ENCODE assay signal across 25 mouse cellular contexts in the genomic region with DNA sequence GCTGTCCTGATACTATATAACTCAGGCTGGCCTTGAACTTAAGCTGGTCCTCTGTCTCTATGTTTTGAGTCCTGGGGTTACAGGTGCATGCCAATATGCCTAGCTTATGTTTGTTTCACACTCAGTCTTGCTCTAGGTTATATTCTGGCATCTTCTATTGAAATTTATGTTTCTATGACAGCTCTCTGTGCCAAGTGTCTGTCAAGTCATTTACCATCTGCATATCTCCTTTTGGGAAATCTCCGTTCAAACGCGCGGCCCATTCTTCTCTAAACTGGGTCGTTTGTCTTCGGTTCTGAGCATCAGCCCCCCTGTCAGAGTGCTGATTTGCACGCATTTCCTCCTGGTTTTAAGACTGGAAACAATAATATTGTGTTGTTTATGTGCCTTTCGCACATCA.
DNase-seq lines count a peak whose midpoint lies in the region; ATAC-seq lines count a peak whose summit lies in the region.
"Had no signal": no experiment of that assay in that cellular context is flagged by ENCODE, and none has a peak within 500 bp of the region (broad histone marks: within the 10 kb centered on the region; RNA-seq: fewer than 3 reads in every experiment).

No protein-coding gene starts in this region.

- H3K9me3 ChIP-seq in forebrain, embryonic 14.5 days (replicated peaks; ENCODE audit: control insufficient read depth, low read length), result no peaks in the 10 kb centered on the region; the same call in none of the 2 replicates
- peaks cover 7% of the 10 kb centered on the region; the same call in 1 of the 2 replicates for H3K9me3 ChIP-seq in forebrain, embryonic 10.5 days
- peaks cover 5% of the 10 kb centered on the region; the same call in 1 of the 2 replicates for H3K9me3 ChIP-seq in forebrain, embryonic 16.5 days (ENCODE audit: control insufficient read depth, low read length)
- no peaks in the 10 kb centered on the region for H3K9me3 ChIP-seq in forebrain, embryonic 12.5 days

- no peak overlapping the region for H3K27ac ChIP-seq in forebrain, embryonic 14.5 days (ENCODE audit: low read depth, low read length)
- H3K27ac ChIP-seq in forebrain, embryonic 10.5 days, result no peak overlapping the region
- peak overlapping the region; percentile 13; the same call in 1 of the 2 replicates for H3K27ac ChIP-seq in forebrain, embryonic 16.5 days (ENCODE audit: low read length)
- no peak overlapping the region for H3K27ac ChIP-seq in forebrain, embryonic 12.5 days
- H3K27ac ChIP-seq: embryonic facial prominence, embryonic 13.5 days; embryonic facial prominence, embryonic 15.5 days had no signal

- ATAC-seq in forebrain, embryonic 14.5 days, result no peak; the same call in 1 of the 2 replicates
- no peak for ATAC-seq in forebrain, embryonic 16.5 days
- no peak for ATAC-seq in forebrain, embryonic 12.5 days (ENCODE audit: low FRiP score)
- ATAC-seq: activated CD4-positive, CD25-positive, alpha-beta regulatory T cell, adult 4 months; CD4-positive, CD25-positive, alpha-beta regulatory T cell, adult 4 months; Patski had no signal

- H3K36me3 ChIP-seq in forebrain, embryonic 14.5 days (ENCODE audit: control insufficient read depth, insufficient read depth, low read length), result no peaks in the 10 kb centered on the region
- H3K36me3 ChIP-seq in forebrain, embryonic 10.5 days (replicated peaks), result no peaks in the 10 kb centered on the region
- no peaks in the 10 kb centered on the region for H3K36me3 ChIP-seq in forebrain, embryonic 16.5 days (ENCODE audit: control insufficient read depth, insufficient read depth)
- H3K36me3 ChIP-seq in forebrain, embryonic 12.5 days (replicated peaks), result no peaks in the 10 kb centered on the region
- H3K36me3 ChIP-seq: embryonic facial prominence, embryonic 13.5 days; embryonic facial prominence, embryonic 15.5 days; G1E had no signal

- H3K4me2 ChIP-seq in forebrain, embryonic 14.5 days (ENCODE audit: low read length), result no peak overlapping the region
- H3K4me2 ChIP-seq in forebrain, embryonic 16.5 days (ENCODE audit: low read length), result no peak overlapping the region
- H3K4me2 ChIP-seq in forebrain, embryonic 12.5 days, result no peak overlapping the region
- H3K4me2 ChIP-seq: embryonic facial prominence, embryonic 13.5 days; embryonic facial prominence, embryonic 15.5 days had no signal

- no peak overlapping the region for H3K4me3 ChIP-seq in forebrain, embryonic 14.5 days (ENCODE audit: low read depth, low read length)
- H3K4me3 ChIP-seq in forebrain, embryonic 10.5 days, result no peak overlapping the region
- H3K4me3 ChIP-seq in forebrain, embryonic 16.5 days (replicated peaks; ENCODE audit: low read length), result no peak overlapping the region
- H3K4me3 ChIP-seq in forebrain, embryonic 12.5 days (replicated peaks), result no peak overlapping the region
- H3K4me3 ChIP-seq: embryonic facial prominence, embryonic 13.5 days; embryonic facial prominence, embryonic 15.5 days; erythroblast, embryonic 14.5 days had no signal

- peak; percentile 65 for DNase-seq in forebrain, embryonic 14.5 days (ENCODE audit: low spot score)
- no peak for DNase-seq in forebrain, embryonic 10.5 days (ENCODE audit: extremely low spot score, low spot score)
- peak; percentile 55 for DNase-seq in heart, adult 11 months
- DNase-seq in heart, postnatal 36 days, result no peak
- DNase-seq: adrenal gland, adult 8-10 months; adrenal gland, postnatal 14 days; adrenal gland, postnatal 36 days; B cell, adult 2 months; cerebellum, adult 11 months; cerebellum, adult 18-20 months; cerebellum, adult 8-10 months; cerebellum, adult 9-11 months; cerebellum, postnatal 14 days; cerebellum, postnatal 36 days; embryo, embryonic 11 days had no signal

- no peak overlapping the region for H3K9ac ChIP-seq in forebrain, embryonic 14.5 days (ENCODE audit: low read length)
- H3K9ac ChIP-seq in forebrain, embryonic 16.5 days (replicated peaks; ENCODE audit: low read depth, low read length), result no peak overlapping the region
- H3K9ac ChIP-seq in forebrain, embryonic 12.5 days, result no peak overlapping the region
- H3K9ac ChIP-seq: embryonic facial prominence, embryonic 13.5 days; embryonic facial prominence, embryonic 15.5 days had no signal

- H3K4me1 ChIP-seq in forebrain, embryonic 14.5 days (ENCODE audit: control insufficient read depth, insufficient read depth, low read length), result no peaks in the 10 kb centered on the region
- H3K4me1 ChIP-seq in forebrain, embryonic 10.5 days, result no peaks in the 10 kb centered on the region
- H3K4me1 ChIP-seq in forebrain, embryonic 16.5 days (replicated peaks; ENCODE audit: control insufficient read depth, insufficient read depth, low read length), result peaks cover 8% of the 10 kb centered on the region; the same call in 1 of the 2 replicates
- H3K4me1 ChIP-seq in forebrain, embryonic 12.5 days, result no peaks in the 10 kb centered on the region
- H3K4me1 ChIP-seq: embryonic facial prominence, embryonic 13.5 days; embryonic facial prominence, embryonic 15.5 days had no signal

- H3K27me3 ChIP-seq in forebrain, embryonic 14.5 days (replicated peaks; ENCODE audit: control insufficient read depth, insufficient read depth, low read length), result no peaks in the 10 kb centered on the region
- H3K27me3 ChIP-seq in forebrain, embryonic 10.5 days (ENCODE audit: poor library complexity, severe bottlenecking), result no peaks in the 10 kb centered on the region
- H3K27me3 ChIP-seq in forebrain, embryonic 16.5 days (replicated peaks; ENCODE audit: control insufficient read depth, insufficient read depth, low read length), result no peaks in the 10 kb centered on the region
- no peaks in the 10 kb centered on the region for H3K27me3 ChIP-seq in forebrain, embryonic 12.5 days
- H3K27me3 ChIP-seq: CH12.LX; embryonic facial prominence, embryonic 13.5 days; embryonic facial prominence, embryonic 15.5 days; Patski had no signal

- WGBS in forebrain, embryonic 14.5 days, result 74% methylated on average over 8 of the region's 8 CpGs
- WGBS in forebrain, embryonic 10.5 days, result 91% methylated on average over 8 of the region's 8 CpGs
- 55% methylated on average over 8 of the region's 8 CpGs for WGBS in forebrain, embryonic 16.5 days
- WGBS in forebrain, embryonic 12.5 days, result 86% methylated on average over 8 of the region's 8 CpGs

- intact Hi-C loops in heart, postnatal 36 days (cut with DNase I), result no loop called here

Comparison
In these comparisons a context has a peak if more than half of its experiments do, and no peak if none do; other contexts are left out.
1. DNase-seq: peak in forebrain, embryonic 14.5 days (single experiment) and heart, adult 11 months (single experiment); none in forebrain, embryonic 10.5 days (single experiment) and heart, postnatal 36 days (0 of 2).